Comparison of ENCODE assay signal across 34 mouse cellular contexts in the genomic region with DNA sequence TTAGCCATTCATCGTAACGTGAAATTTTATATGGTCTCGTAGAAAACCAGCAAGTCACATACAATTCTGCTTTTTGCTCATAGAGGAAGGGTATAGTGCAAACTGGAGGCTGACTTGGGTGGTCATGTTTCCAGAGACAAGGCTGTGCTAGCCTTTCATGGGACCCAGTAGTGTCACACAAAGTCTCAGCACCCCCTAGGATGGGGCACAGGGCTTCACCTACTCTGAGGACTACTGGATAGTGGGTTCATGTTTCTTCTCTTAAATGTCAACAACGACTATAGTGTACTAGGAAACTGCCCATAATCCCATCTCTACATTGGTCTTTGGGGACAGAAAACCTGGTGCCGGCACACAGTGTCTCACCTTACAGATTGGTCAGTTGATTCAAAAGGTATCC.
"Had no signal": no experiment of that assay in that cellular context is flagged by ENCODE, and none has a peak within 500 bp of the region (broad histone marks: within the 10 kb centered on the region; RNA-seq: fewer than 3 reads in every experiment).

No protein-coding gene starts in this region.

- H3K4me2 ChIP-seq: heart, embryonic 11.5 days; heart, embryonic 12.5 days; heart, embryonic 13.5 days; heart, embryonic 15.5 days; hindbrain, embryonic 12.5 days; hindbrain, embryonic 13.5 days; hindbrain, embryonic 14.5 days; hindbrain, embryonic 15.5 days; intestine, embryonic 15.5 days; kidney, embryonic 15.5 days had no signal

- DNase-seq: heart, postnatal 14 days; heart, postnatal 36 days; heart, postnatal 4 days; kidney, adult 11 months; kidney, adult 18-20 months; kidney, adult 2 months; kidney, adult 8-10 months; kidney, adult 9 months; kidney, postnatal 10 days; kidney, postnatal 14 days; kidney, postnatal 25 days; kidney, postnatal 36 days; kidney, postnatal 4 days; layer of hippocampus, adult 9-11 months; layer of hippocampus, postnatal 36 days had no signal

- H3K9ac ChIP-seq: heart, embryonic 12.5 days; heart, embryonic 13.5 days; heart, embryonic 15.5 days; hindbrain, embryonic 12.5 days; hindbrain, embryonic 13.5 days; hindbrain, embryonic 14.5 days; hindbrain, embryonic 15.5 days; intestine, embryonic 15.5 days; kidney, embryonic 15.5 days had no signal

- ATAC-seq: hindbrain, embryonic 16.5 days; hindbrain, postnatal 0 days; inflammation-experienced regulatory T-cells, adult 6 months; intestine, embryonic 15.5 days; intestine, embryonic 16.5 days; intestine, postnatal 0 days had no signal

- H3K27ac ChIP-seq: heart, embryonic 10.5 days; heart, embryonic 13.5 days; heart, embryonic 15.5 days; hindbrain, embryonic 10.5 days; hindbrain, embryonic 12.5 days; hindbrain, embryonic 13.5 days; hindbrain, embryonic 14.5 days; hindbrain, embryonic 15.5 days; hindbrain, postnatal 0 days; intestine, embryonic 15.5 days; kidney, embryonic 15.5 days; kidney, postnatal 0 days; layer of hippocampus, adult 2 months had no signal

- H3K4me1 ChIP-seq: heart, embryonic 10.5 days; heart, embryonic 12.5 days; heart, embryonic 13.5 days; heart, embryonic 15.5 days; hindbrain, embryonic 10.5 days; hindbrain, embryonic 12.5 days; hindbrain, embryonic 13.5 days; hindbrain, embryonic 15.5 days; intestine, embryonic 15.5 days had no signal

- H3K4me3 ChIP-seq: heart, embryonic 10.5 days; heart, embryonic 12.5 days; heart, embryonic 13.5 days; heart, embryonic 15.5 days; hindbrain, embryonic 10.5 days; hindbrain, embryonic 12.5 days; hindbrain, embryonic 13.5 days; hindbrain, embryonic 15.5 days; intestine, embryonic 15.5 days; kidney, embryonic 15.5 days; layer of hippocampus, adult 2 months had no signal

- H3K36me3 ChIP-seq: heart, embryonic 10.5 days; heart, embryonic 12.5 days; heart, embryonic 13.5 days; heart, embryonic 15.5 days; hindbrain, embryonic 10.5 days; hindbrain, embryonic 12.5 days; hindbrain, embryonic 13.5 days; hindbrain, embryonic 15.5 days; intestine, embryonic 15.5 days; kidney, embryonic 15.5 days had no signal

- H3K9me3 ChIP-seq: heart, embryonic 10.5 days; heart, embryonic 12.5 days; heart, embryonic 13.5 days; heart, embryonic 15.5 days; hindbrain, embryonic 10.5 days; hindbrain, embryonic 12.5 days; hindbrain, embryonic 13.5 days; hindbrain, embryonic 15.5 days; intestine, embryonic 15.5 days; kidney, embryonic 15.5 days had no signal

- H3K27me3 ChIP-seq: heart, embryonic 12.5 days; heart, embryonic 13.5 days; heart, embryonic 15.5 days; hindbrain, embryonic 12.5 days; hindbrain, embryonic 13.5 days; hindbrain, embryonic 15.5 days; intestine, embryonic 15.5 days; kidney, embryonic 15.5 days had no signal
